Mouse (Mus musculus): Measurements from ENCODE around the gene Ltv1.

DNA sequence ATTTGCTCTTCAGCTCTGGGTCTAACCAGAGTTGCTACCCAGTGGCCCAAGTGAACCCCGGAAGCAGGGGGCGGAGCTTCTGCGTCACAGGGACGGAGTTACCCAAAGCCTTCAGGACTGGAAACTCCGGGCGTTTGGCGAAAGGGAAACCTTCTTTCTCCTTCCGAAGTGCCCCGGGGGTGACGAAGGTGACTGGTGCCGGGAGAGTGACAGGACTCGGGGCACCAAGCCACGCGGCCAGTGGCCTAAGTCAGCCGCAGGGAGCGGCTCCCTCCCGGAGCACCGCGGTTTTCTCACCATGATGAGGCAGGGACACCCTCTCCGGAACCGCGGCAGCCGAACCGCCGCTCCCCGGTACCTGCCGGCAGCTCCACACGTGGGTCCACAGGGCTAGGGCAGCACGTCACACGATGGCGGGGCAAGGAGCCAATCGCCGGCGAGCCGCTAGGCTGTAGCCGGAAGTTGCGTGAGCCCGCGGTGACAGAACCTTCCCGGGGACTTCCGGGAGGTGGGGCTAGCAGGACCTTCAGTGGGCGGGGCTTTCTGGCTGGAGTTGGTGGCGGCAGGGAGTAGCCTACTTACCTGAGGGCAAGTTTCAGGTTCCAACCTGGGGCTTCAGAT lies at the start of gene Ltv1:
- no peak; the same call in 1 of the 2 replicates for TF ChIP-seq POLR2A (IDR thresholded peaks at IDR 0.05; ENCODE audit: low read depth, low read length)
- no peak for TF ChIP-seq CTCF (IDR thresholded peaks at IDR 0.05; ENCODE audit: extremely low read depth, insufficient read depth, insufficient read length, insufficient replicate concordance)

Measured in spleen, adult 2 months (tissue).